Mouse (Mus musculus) A20 (cell line): ENCODE measurements at regions not wholly inside any gene's neighbourhood (a gene's known extent, or its start where the extent isn't known, plus 50 kb on each side); places are given as distances from the start of the nearest gene placed in this dataset.

Source experiments
- DNase-seq: peaks from one replicate; pipeline ENCODE4 v3.0.0-alpha.2; 2011; ENCODE audit warnings: low read depth, low spot score

- no peak for DNase-seq
These were observed 101.7 kb upstream of the Slc13a1 start for GRCm38 (mm10) chr6:24269633-24270032.

GRCm38 (mm10) chr6:24263796-24264195 is 95.9 kb upstream of the Slc13a1 start:
- no peak for DNase-seq

- DNase-seq, result no peak
These were observed 94.7 kb upstream of the Slc13a1 start for GRCm38 (mm10) chr6:24262578-24262977.

DNA sequence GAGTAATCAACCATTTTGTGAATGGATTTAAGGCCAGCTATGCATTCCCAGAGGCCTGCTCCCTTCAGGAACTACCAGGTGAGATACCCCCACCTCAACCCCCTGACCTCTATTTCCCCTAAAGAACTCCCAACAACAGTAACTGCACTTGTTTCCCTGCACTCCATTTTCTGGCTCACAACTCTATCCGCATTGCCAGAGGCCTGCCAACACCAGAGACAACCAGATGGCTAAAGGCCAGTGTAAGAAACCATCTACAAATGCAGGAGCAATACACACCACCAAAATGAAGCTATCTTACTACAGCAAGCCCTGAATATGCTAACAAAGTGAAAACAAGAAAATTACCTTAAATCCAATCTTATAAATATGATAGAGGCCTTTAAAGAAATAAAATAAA is 77.7 kb upstream of the Slc13a1 start:
- no peak for DNase-seq

GRCm38 (mm10) chr6:24238541-24238940 is 70.6 kb upstream of the Slc13a1 start:
- no peak for DNase-seq

DNA sequence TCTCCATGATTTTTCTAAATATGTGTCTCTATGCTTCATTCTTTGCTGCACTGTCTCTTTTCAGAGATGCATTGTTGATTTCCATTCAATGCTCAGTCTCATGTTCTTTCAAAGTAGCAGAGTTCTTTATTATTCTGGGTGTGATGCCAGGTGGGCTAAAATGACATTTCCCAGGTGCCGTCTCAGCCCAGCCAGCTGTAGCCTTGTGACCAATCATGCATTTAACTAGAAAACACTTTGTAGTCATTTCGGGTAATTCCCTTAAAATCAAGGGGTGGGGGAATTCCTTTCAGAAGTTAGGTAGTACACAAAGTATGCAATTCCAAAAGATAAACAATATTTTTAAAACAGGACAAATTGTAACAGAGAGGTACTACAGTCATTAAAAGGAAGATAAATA is 70.2 kb upstream of the Slc13a1 start:
- peak; percentile 81 for DNase-seq

DNA sequence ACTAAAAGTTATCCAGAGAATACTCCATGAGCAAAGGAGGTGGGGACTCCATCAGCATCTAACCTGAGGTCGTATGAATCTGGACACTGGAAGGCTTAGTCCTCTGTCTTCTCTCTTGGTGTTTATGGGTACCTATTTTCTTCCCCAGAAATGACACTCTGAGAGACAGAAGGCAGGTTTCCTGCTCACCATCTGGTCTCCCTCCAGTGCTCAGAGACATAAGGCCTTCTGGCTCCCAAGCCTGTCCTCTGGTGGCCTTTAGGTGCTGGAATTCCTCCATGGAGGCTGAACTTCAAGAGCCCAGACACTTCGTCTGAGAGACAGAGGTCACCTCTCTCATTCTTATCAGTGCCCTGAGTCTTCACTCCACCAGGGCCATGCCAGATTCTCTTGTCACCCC is 65.7 kb upstream of the Slc13a1 start:
- DNase-seq, result no peak

DNA sequence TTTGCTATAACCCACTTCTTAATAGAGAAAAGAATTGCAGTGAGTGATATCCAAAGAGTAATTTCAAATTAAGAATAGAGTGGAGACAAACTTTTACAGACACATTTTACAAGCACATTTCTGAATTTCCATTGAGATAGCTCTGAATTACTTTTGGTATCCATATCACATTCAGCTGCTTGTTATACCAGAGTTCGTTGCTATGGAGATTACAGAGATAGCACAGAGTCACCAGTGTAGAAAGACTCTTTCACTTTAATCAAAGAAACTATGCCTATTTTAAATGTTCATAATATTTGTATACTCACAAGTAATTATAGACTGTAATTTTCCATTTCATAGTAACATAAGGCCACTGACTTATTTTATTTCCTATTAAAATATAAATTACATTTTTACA is 52.7 kb upstream of the Slc13a1 start:
- DNase-seq, result no peak

DNA sequence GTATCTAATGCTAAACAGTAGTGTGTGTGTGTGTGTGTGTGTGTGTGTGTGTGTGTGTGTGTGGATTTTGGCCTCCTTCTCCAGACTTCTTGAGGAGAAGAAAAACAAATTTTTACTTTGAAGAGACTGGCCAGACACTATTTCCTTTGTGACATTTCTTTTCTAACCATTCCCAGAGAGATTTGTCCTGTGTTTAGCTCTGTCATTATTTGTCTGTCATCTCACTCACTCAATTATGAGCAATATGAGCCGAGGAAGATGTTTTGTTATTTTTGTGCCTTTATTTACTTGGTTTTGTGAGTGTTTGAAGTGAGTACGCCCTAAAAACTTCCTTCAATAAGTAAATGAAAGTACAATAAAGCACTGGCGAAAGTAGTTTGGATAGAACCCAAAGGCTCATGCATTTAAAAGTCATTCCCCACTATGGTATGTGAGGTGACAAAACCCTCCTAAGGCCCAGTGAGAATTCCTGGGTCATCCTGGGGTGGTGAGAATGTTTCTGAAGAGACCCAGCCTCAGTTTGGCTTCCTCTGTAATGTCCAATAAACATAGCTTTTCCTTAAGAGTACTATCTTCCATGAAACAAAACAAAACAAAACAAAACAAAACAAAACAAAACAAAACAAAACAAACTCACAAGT is 52.1 kb upstream of the Slc13a1 start:
- DNase-seq, result no peak
